ENCODE assay signal across 7 mouse cellular contexts in genomic region chr4:155993606-155994005, GRCm38 (mm10). TPM values are rescaled to one million over a fixed set of nuclear protein-coding genes. Genes with fewer than 3 reads are reported as not detected.
DNase-seq lines count a peak whose midpoint lies in the region; ATAC-seq and TF ChIP-seq lines count a peak whose summit lies in the region.

No protein-coding gene starts in this region.

- H3K4me1 ChIP-seq in lung, postnatal 0 days (ENCODE audit: insufficient read depth, low read depth, low read length) = peaks cover 15% of the 10 kb centered on the region; the same call in 1 of the 2 replicates
- H3K4me1 ChIP-seq in erythroblast, embryonic 14.5 days (ENCODE audit: control insufficient read depth) = peaks cover 67% of the 10 kb centered on the region
- H3K4me1 ChIP-seq in limb, embryonic 14.5 days (ENCODE audit: control insufficient read depth, insufficient read depth, low read length) = peaks cover 19% of the 10 kb centered on the region
- peaks cover 15% of the 10 kb centered on the region; the same call in 1 of the 2 replicates for H3K4me1 ChIP-seq in stomach, embryonic 14.5 days (ENCODE audit: control insufficient read depth, insufficient read depth, low read length)

- no peak for DNase-seq in lung, postnatal 0 days (ENCODE audit: low spot score)
- no peak for DNase-seq in lung, postnatal 25 days (ENCODE audit: low spot score)
- no peak for DNase-seq in limb, embryonic 14.5 days (ENCODE audit: low spot score)
- no peak for DNase-seq in ovary, postnatal 10 days (ENCODE audit: low spot score)
- no peak for DNase-seq in left cerebral cortex, postnatal 25 days (ENCODE audit: low spot score in 2 of 2)

- TF ChIP-seq CTCF in lung, postnatal 0 days (IDR thresholded peaks at IDR 0.05) = no peak

- peaks cover 3% of the 10 kb centered on the region; the same call in 1 of the 2 replicates for H3K36me3 ChIP-seq in lung, postnatal 0 days (ENCODE audit: insufficient read depth, low read length)
- H3K36me3 ChIP-seq in erythroblast, embryonic 14.5 days (ENCODE audit: control insufficient read depth) = peaks cover 40% of the 10 kb centered on the region
- H3K36me3 ChIP-seq in limb, embryonic 14.5 days (ENCODE audit: control insufficient read depth, insufficient read depth, low read length) = peaks cover 28% of the 10 kb centered on the region
- H3K36me3 ChIP-seq in stomach, embryonic 14.5 days (ENCODE audit: control insufficient read depth, insufficient read depth, low read length) = peaks cover 19% of the 10 kb centered on the region; the same call in 1 of the 2 replicates

- H3K4me2 ChIP-seq in lung, postnatal 0 days (replicated peaks; ENCODE audit: low read depth, low read length) = peak overlapping the region; percentile 70
- H3K4me2 ChIP-seq in limb, embryonic 14.5 days (replicated peaks; ENCODE audit: low read depth, low read length, severe bottlenecking) = peak overlapping the region; percentile 59
- peak overlapping the region; percentile 54 for H3K4me2 ChIP-seq in stomach, embryonic 14.5 days (replicated peaks; ENCODE audit: low read depth, low read length)

- intact Hi-C loops in left cerebral cortex, postnatal 25 days (cut with DNase I) = loop anchor here (1.0 to 2.0 kb wide), 3 partner anchors 37 to 116 kb away; partner anchors contain the start of genes 9430015G10Rik and Ube2j2

- peak overlapping the region; percentile 94 for H3K27ac ChIP-seq in lung, postnatal 0 days (ENCODE audit: low read length)
- peak overlapping the region; percentile 86 for H3K27ac ChIP-seq in limb, embryonic 14.5 days (replicated peaks; ENCODE audit: low read depth, low read length)
- no peak overlapping the region for H3K27ac ChIP-seq in stomach, embryonic 14.5 days (ENCODE audit: low read length)

- no peak for TF ChIP-seq EP300 in lung, postnatal 0 days (IDR thresholded peaks at IDR 0.05)

- H3K4me3 ChIP-seq in lung, postnatal 0 days (ENCODE audit: low read depth, low read length) = peak overlapping the region; percentile 93
- H3K4me3 ChIP-seq in erythroblast, embryonic 14.5 days (replicated peaks) = peak overlapping the region; percentile 78
- H3K4me3 ChIP-seq in limb, embryonic 14.5 days (replicated peaks; ENCODE audit: low read length) = peak overlapping the region; percentile 88
- H3K4me3 ChIP-seq in stomach, embryonic 14.5 days (ENCODE audit: low read depth, low read length) = peak overlapping the region; percentile 72

- no peak for ATAC-seq in lung, postnatal 0 days
- ATAC-seq in limb, embryonic 14.5 days (ENCODE audit: low FRiP score, low read depth) = no peak
- no peak for ATAC-seq in stomach, embryonic 14.5 days (ENCODE audit: insufficient number of reproducible peaks, insufficient read depth, low FRiP score, low read depth)

- 4% methylated on average over 15 of the region's 15 CpGs for WGBS in lung, postnatal 0 days
- WGBS in limb, embryonic 14.5 days = 4% methylated on average over 15 of the region's 15 CpGs
- WGBS in stomach, embryonic 14.5 days = 4% methylated on average over 15 of the region's 15 CpGs

- no peak for TF ChIP-seq POLR2A in limb, embryonic 14.5 days (IDR thresholded peaks at IDR 0.05; ENCODE audit: borderline replicate concordance, extremely low read depth, insufficient read depth, insufficient read length)

- H3K27me3 ChIP-seq in lung, postnatal 0 days (replicated peaks; ENCODE audit: insufficient read depth, low read length) = no peaks in the 10 kb centered on the region
- H3K27me3 ChIP-seq in erythroblast, embryonic 14.5 days (ENCODE audit: control insufficient read depth) = no peaks in the 10 kb centered on the region
- H3K27me3 ChIP-seq in limb, embryonic 14.5 days (ENCODE audit: control insufficient read depth, insufficient read depth, low read length) = no peaks in the 10 kb centered on the region
- H3K27me3 ChIP-seq in stomach, embryonic 14.5 days (ENCODE audit: control insufficient read depth, insufficient read depth, low read length) = no peaks in the 10 kb centered on the region

- H3K9me3 ChIP-seq in lung, postnatal 0 days (ENCODE audit: low read length) = no peaks in the 10 kb centered on the region
- no peaks in the 10 kb centered on the region for H3K9me3 ChIP-seq in erythroblast, embryonic 14.5 days (ENCODE audit: control insufficient read depth, low read length)
- H3K9me3 ChIP-seq in limb, embryonic 14.5 days (ENCODE audit: control insufficient read depth, low read length) = no peaks in the 10 kb centered on the region
- no peaks in the 10 kb centered on the region for H3K9me3 ChIP-seq in stomach, embryonic 14.5 days (ENCODE audit: control insufficient read depth, low read depth, low read length)

- peak overlapping the region; percentile 80 for H3K9ac ChIP-seq in lung, postnatal 0 days (replicated peaks; ENCODE audit: low read depth)
- H3K9ac ChIP-seq in limb, embryonic 14.5 days (ENCODE audit: low read depth, low read length, severe bottlenecking) = peak overlapping the region; percentile 88
- peak overlapping the region; percentile 76 for H3K9ac ChIP-seq in stomach, embryonic 14.5 days (replicated peaks; ENCODE audit: low read depth, low read length)

RNA-seq across cellular contexts. Expression of gene Sdf4, which starts 0.9 kb away (rescaled TPM):
- polyA plus RNA-seq in lung, postnatal 0 days (2015; fragmentation: Nextera tagmentation; extraction: Ambion mirVana) = 155 and 166 TPM in 2 replicates
- polyA plus RNA-seq in erythroblast, embryonic 14.5 days (2012) = 3.2 and 4.3 TPM in 2 replicates
- polyA plus RNA-seq in limb, embryonic 14.5 days (2012; rRNA removed) = 52.4 and 74.5 TPM in 2 replicates
- 171 TPM in 2 replicates for polyA plus RNA-seq in limb, embryonic 14.5 days (2014; fragmentation: Nextera tagmentation; extraction: Ambion mirVana)
- polyA plus RNA-seq in stomach, embryonic 14.5 days (2014; fragmentation: Nextera tagmentation; extraction: Ambion mirVana) = 163 and 171 TPM in 2 replicates
- 100 to 1,000 TPM; 182 to 184 TPM for total RNA-seq in left cerebral cortex, postnatal 25 days (2021)

RNA-seq across cellular contexts. Expression of gene B3galt6, which starts 1.2 kb away (rescaled TPM):
- polyA plus RNA-seq in lung, postnatal 0 days (2015; fragmentation: Nextera tagmentation; extraction: Ambion mirVana) = 6.8 TPM in 2 replicates
- 0.11 and 0.22 TPM in 2 replicates for polyA plus RNA-seq in erythroblast, embryonic 14.5 days (2012)
- 11.3 and 15.2 TPM in 2 replicates for polyA plus RNA-seq in limb, embryonic 14.5 days (2012; rRNA removed)
- polyA plus RNA-seq in limb, embryonic 14.5 days (2014; fragmentation: Nextera tagmentation; extraction: Ambion mirVana) = 17.0 and 18.8 TPM in 2 replicates
- 18.6 and 18.9 TPM in 2 replicates for polyA plus RNA-seq in stomach, embryonic 14.5 days (2014; fragmentation: Nextera tagmentation; extraction: Ambion mirVana)
- 10 to 100 TPM in 1 of 2 experiments, 1 to 10 TPM in 1; 9.7 to 10.5 TPM for total RNA-seq in left cerebral cortex, postnatal 25 days (2021)

RNA-seq across cellular contexts. Expression of gene Tnfrsf4, which starts 20.0 kb away (rescaled TPM):
- 4.9 and 5.2 TPM in 2 replicates for polyA plus RNA-seq in lung, postnatal 0 days (2015; fragmentation: Nextera tagmentation; extraction: Ambion mirVana)
- 0.11 and 0.24 TPM in 2 replicates for polyA plus RNA-seq in erythroblast, embryonic 14.5 days (2012)
- 4.8 and 5.8 TPM in 2 replicates for polyA plus RNA-seq in limb, embryonic 14.5 days (2012; rRNA removed)
- 0.58 and 0.65 TPM in 2 replicates for polyA plus RNA-seq in limb, embryonic 14.5 days (2014; fragmentation: Nextera tagmentation; extraction: Ambion mirVana)
- polyA plus RNA-seq in stomach, embryonic 14.5 days (2014; fragmentation: Nextera tagmentation; extraction: Ambion mirVana) = 0.34 and 0.41 TPM in 2 replicates
- 1 to 10 TPM; 2.0 to 2.1 TPM for total RNA-seq in left cerebral cortex, postnatal 25 days (2021)

RNA-seq across cellular contexts. Expression of gene C1qtnf12, which starts 31.5 kb away (rescaled TPM):
- polyA plus RNA-seq in lung, postnatal 0 days (2015; fragmentation: Nextera tagmentation; extraction: Ambion mirVana) = 30.6 and 36.2 TPM in 2 replicates
- 7.7 and 11.5 TPM in 2 replicates for polyA plus RNA-seq in erythroblast, embryonic 14.5 days (2012)
- polyA plus RNA-seq in limb, embryonic 14.5 days (2012; rRNA removed) = 37.0 and 44.3 TPM in 2 replicates
- 52.3 and 56.6 TPM in 2 replicates for polyA plus RNA-seq in limb, embryonic 14.5 days (2014; fragmentation: Nextera tagmentation; extraction: Ambion mirVana)
- polyA plus RNA-seq in stomach, embryonic 14.5 days (2014; fragmentation: Nextera tagmentation; extraction: Ambion mirVana) = 38.6 and 40.5 TPM in 2 replicates
- 10 to 100 TPM; 12.8 to 21.8 TPM for total RNA-seq in left cerebral cortex, postnatal 25 days (2021)

RNA-seq across cellular contexts. Expression of gene Tnfrsf18, which starts 32.4 kb away (rescaled TPM):
- 1.6 and 1.9 TPM in 2 replicates for polyA plus RNA-seq in lung, postnatal 0 days (2015; fragmentation: Nextera tagmentation; extraction: Ambion mirVana)
- not detected in 2 replicates for polyA plus RNA-seq in erythroblast, embryonic 14.5 days (2012)
- 1.9 TPM in 2 replicates for polyA plus RNA-seq in limb, embryonic 14.5 days (2012; rRNA removed)
- polyA plus RNA-seq in limb, embryonic 14.5 days (2014; fragmentation: Nextera tagmentation; extraction: Ambion mirVana) = 3.7 and 4.7 TPM in 2 replicates
- 2.7 and 3.2 TPM in 2 replicates for polyA plus RNA-seq in stomach, embryonic 14.5 days (2014; fragmentation: Nextera tagmentation; extraction: Ambion mirVana)
- total RNA-seq in left cerebral cortex, postnatal 25 days (2021) = not detected

Comparison
In these comparisons a context has a peak if more than half of its experiments do, and no peak if none do; other contexts are left out.
1. RNA of gene Sdf4, which starts 0.9 kb away (polyA plus RNA-seq): 52.4 to 171 TPM in limb, embryonic 14.5 days, 155 to 166 TPM in lung, postnatal 0 days and 163 to 171 TPM in stomach, embryonic 14.5 days; 3.2 to 4.3 TPM in erythroblast, embryonic 14.5 days; every median in the first group is over 10 times any median in the second.
2. Peak in every context shown above with its lines, with median percentiles within 50 percentile points of each other: H3K4me2 ChIP-seq, H3K4me3 ChIP-seq and H3K9ac ChIP-seq.